Mouse (Mus musculus): Measurements from ENCODE around the gene Micall1. TPM values are rescaled to one million over a fixed set of nuclear protein-coding genes. Genes with fewer than 3 reads are reported as not detected.

Gene Micall1
- polyA plus RNA-seq (2012; fragmentation: generic; extraction: Trizol): 10 to 100 TPM in 1 of 2 experiments, 1 to 10 TPM in 1; 4.5 to 14.4 TPM

DNA sequence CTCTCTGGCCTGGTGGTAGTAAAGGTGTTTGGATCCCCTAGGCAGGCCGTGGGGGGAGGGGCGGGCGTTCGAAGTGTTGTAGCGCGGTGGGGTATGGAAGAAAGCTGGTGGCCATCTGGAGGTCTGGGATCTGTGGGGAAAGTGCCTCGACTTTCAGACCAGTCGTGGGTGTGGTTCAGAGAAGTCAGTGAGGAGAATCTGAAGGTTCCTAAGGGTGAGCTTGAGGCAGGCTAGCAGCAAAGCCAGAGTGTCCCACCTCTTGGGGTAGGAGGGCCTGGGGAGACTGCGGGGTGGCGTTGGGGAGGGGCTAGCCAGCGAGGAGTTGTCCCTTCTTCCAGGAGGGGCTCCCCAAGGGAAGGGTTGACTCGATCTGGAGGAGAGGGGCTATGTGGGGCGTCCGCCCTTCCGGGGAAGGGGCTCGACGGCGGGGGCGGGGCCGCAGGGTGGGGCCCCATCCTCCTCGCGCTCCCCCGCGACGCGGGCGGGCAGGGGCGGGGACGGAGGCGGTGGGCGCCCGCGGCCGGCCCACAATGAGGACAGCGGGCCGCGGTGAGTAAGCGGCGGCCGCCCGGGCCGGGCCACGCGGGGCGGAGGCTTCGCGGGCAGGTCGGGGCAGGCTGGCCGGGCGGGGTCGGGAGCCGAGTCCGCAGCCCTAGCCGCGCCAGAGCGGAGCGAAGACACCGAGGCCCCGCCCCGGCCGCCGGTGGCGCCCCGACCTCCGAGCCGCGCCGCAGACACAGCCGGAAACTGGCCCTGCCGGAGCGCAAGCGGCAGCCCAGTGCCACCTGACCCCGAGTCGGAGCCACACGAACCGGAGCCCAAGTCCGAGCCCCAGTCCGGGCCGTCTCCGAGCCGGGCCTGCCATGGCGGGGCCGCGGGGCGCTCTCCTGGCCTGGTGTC, at the start of gene Micall1:
Gene Micall1 (plus strand): TSS at position 478 of the 900 bp plus-strand sequence.

DNA sequence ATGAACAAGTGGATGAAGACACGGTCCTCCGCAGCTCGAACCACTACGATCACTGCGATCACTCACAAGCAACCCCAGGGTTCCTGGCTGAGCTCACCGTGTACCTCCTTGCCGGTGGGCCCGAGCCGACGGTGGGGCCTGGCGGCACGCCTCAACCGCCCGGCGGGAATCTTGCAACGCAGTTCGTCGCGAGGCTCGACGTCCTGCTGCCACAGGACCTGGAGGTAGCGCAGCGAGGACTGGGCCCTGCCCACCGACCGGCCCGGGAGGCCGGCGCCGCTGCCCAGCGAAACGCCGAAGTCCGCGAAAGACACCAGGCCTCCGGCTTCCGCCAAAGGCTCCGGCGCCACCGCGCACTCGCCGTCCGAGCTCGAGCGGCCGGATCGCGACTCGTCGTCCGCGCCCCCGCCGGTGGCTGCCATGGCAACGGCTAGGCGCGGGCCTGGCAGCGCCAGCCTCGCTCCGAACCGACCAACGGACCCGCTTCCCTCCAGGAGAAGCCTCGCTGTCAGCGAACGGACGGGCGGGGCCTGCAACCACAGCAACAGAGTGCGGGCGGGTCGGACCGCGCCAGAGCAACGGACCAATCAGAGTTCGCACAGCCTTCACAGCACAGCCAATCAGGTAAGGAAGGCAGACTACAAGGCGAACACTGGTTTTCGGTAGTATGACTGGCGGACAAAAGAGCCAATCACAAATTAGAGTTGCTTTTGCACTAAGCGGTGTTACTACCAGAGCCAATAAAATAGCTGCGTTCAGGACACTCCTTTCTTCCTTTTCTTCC, 46.1 kb upstream of the Micall1 start, which contains the start of gene Ankrd54:
Gene Ankrd54 (minus strand): TSS at position 518 of the 784 bp plus-strand sequence.

GRCm38 (mm10) chr15:79074913-79075532, 33.7 kb upstream of the Micall1 start, which contains the start of gene Eif3l:
Gene Eif3l (plus strand): TSS chr15:79075179.

DNA sequence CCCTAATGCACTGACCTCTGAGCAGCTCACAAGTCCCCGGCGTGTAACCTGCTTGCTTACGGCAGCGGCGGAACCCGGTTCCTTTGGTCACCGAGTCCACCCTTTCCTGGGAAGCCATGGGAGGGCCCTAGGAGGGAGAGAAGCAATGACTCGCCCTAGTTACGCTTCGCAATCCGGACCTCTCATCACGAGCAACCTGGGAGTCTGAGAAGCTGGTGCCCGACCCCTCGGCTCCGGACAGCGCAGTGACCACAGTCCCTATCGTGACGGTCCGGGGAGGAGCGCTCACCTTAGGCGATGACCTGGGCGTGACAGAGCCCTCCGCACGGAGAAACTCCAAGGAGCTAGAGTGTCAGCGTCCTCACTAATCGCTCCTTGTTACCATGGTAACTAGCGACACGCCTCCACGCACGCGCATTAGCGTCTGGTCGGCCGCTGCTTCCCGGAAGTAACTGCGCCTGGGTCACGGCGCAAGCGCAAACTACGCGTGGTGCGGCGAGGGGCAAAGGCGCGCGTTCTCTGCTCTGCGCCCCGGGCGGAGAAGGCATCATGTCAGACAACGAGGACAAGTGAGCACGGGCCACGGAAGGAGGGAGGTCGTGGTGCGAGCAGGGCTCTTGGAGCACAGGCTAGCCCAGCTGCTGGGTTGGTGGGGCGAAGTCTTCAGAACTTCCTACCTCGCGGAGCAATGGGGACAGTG, 32.3 kb downstream of the Micall1 start, which contains the start of the genes Polr2f and 1700088E04Rik:
Gene Polr2f (plus strand): TSS at position 144 of the 700 bp plus-strand sequence.
Gene 1700088E04Rik (minus strand): TSS at position 388 of the 700 bp plus-strand sequence.

GRCm38 (mm10) chr15:79165140-79165539, 56.4 kb downstream of the Micall1 start, which contains the start of gene Sox10:
Gene Sox10 (minus strand): TSS chr15:79165240.

Other genes with a start within 250 kb of the Micall1 start
- gene Gga1, start 231.7 kb upstream of the Micall1 start, polyA plus RNA-seq (2012; fragmentation: generic; extraction: Trizol): 10 to 100 TPM; 60.0 to 88.8 TPM
- under 1 TPM; 0.06 to 0.17 TPM for gene Gm49510, start 209.2 kb upstream of the Micall1 start, polyA plus RNA-seq (2012; fragmentation: generic; extraction: Trizol)
- 10 to 100 TPM; 21.2 to 57.1 TPM for gene Sh3bp1, start 209.1 kb upstream of the Micall1 start, polyA plus RNA-seq (2012; fragmentation: generic; extraction: Trizol)
- 10 to 100 TPM; 12.1 to 16.9 TPM for gene Pdxp, start 195.0 kb upstream of the Micall1 start, polyA plus RNA-seq (2012; fragmentation: generic; extraction: Trizol)
- gene Lgals1, start 182.2 kb upstream of the Micall1 start, polyA plus RNA-seq (2012; fragmentation: generic; extraction: Trizol): over 10,000 TPM; 13,335 to 36,255 TPM
- 100 to 1,000 TPM; 115 to 191 TPM for gene Nol12, start 174.0 kb upstream of the Micall1 start, polyA plus RNA-seq (2012; fragmentation: generic; extraction: Trizol)
- gene Triobp, start 161.2 kb upstream of the Micall1 start, polyA plus RNA-seq (2012; fragmentation: generic; extraction: Trizol): 100 to 1,000 TPM in 1 of 2 experiments, 10 to 100 TPM in 1; 52.2 to 216 TPM
- 100 to 1,000 TPM; 112 to 459 TPM for gene H1f0, start 80.4 kb upstream of the Micall1 start, polyA plus RNA-seq (2012; fragmentation: generic; extraction: Trizol)
- under 1 TPM in 1 of 2 experiments, not detected in 1; 0.27 TPM for gene Galr3, start 67.0 kb upstream of the Micall1 start, polyA plus RNA-seq (2012; fragmentation: generic; extraction: Trizol)
- 10 to 100 TPM; 48.3 to 48.9 TPM for gene Ankrd54, start 46.0 kb upstream of the Micall1 start, polyA plus RNA-seq (2012; fragmentation: generic; extraction: Trizol)
- gene Eif3l, start 33.7 kb upstream of the Micall1 start, polyA plus RNA-seq (2012; fragmentation: generic; extraction: Trizol): 100 to 1,000 TPM; 288 to 344 TPM
- gene Polr2f, start 32.1 kb downstream of the Micall1 start, polyA plus RNA-seq (2012; fragmentation: generic; extraction: Trizol): 100 to 1,000 TPM; 386 to 720 TPM
- 10 to 100 TPM in 1 of 2 experiments, 1 to 10 TPM in 1; 7.6 to 28.9 TPM for gene 1700088E04Rik, start 32.4 kb downstream of the Micall1 start, polyA plus RNA-seq (2012; fragmentation: generic; extraction: Trizol)
- gene Sox10, start 56.3 kb downstream of the Micall1 start, polyA plus RNA-seq (2012; fragmentation: generic; extraction: Trizol): under 1 TPM in 1 of 2 experiments, not detected in 1; 0.02 TPM
- gene Pick1, start 120.3 kb downstream of the Micall1 start, polyA plus RNA-seq (2012; fragmentation: generic; extraction: Trizol): 10 to 100 TPM in 1 of 2 experiments, 1 to 10 TPM in 1; 6.2 to 32.0 TPM
- under 1 TPM in 1 of 2 experiments, not detected in 1; 0.14 TPM for gene Gm49486, start 120.5 kb downstream of the Micall1 start, polyA plus RNA-seq (2012; fragmentation: generic; extraction: Trizol)
- gene Slc16a8, start 145.9 kb downstream of the Micall1 start, polyA plus RNA-seq (2012; fragmentation: generic; extraction: Trizol): under 1 TPM; 0.01 to 0.35 TPM
- gene Baiap2l2, start 176.6 kb downstream of the Micall1 start, polyA plus RNA-seq (2012; fragmentation: generic; extraction: Trizol): under 1 TPM in 1 of 2 experiments, not detected in 1; 0.13 TPM
- gene Pla2g6, start 219.5 kb downstream of the Micall1 start, polyA plus RNA-seq (2012; fragmentation: generic; extraction: Trizol): 10 to 100 TPM; 11.8 to 22.9 TPM
- 1 to 10 TPM; 3.3 to 7.1 TPM for gene Maff, start 237.7 kb downstream of the Micall1 start, polyA plus RNA-seq (2012; fragmentation: generic; extraction: Trizol)

Measured in C3H10T1/2 (cell line).